Mouse (Mus musculus) heart, postnatal 4 days (tissue): ENCODE measurements at regions not wholly inside any gene's neighbourhood (a gene's known extent, or its start where the extent isn't known, plus 50 kb on each side); places are given as distances from the start of the nearest gene placed in this dataset.
"Not testable (repeated sequence)": the region's sequence is repeated elsewhere in the genome, so short reads cannot be mapped to it uniquely, and the experiment has no call there.

Experiments
- DNase-seq: peaks from one replicate; pipeline ENCODE4 v3.0.0; 2021

DNA sequence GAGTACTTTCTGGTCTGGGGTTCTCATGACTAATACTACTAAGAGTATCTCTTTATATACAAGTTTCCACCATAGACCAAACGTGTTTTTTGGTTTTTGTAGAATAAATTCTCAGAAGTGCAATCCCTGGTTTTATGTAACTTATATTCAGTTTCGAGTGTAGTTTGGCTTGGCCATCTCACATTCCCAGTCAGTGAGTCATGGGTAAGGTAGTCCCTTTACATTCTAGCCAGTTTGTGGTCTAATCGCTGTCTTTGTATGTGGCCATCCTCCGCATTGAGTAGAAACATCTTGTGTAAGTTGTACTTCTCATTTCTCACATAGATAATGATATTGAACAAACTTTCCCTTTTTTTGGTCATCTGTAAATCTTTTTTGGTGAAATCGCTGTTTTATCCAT, 88.3 kb downstream of the Anxa5 start:
- DNase-seq, result no peak

DNA sequence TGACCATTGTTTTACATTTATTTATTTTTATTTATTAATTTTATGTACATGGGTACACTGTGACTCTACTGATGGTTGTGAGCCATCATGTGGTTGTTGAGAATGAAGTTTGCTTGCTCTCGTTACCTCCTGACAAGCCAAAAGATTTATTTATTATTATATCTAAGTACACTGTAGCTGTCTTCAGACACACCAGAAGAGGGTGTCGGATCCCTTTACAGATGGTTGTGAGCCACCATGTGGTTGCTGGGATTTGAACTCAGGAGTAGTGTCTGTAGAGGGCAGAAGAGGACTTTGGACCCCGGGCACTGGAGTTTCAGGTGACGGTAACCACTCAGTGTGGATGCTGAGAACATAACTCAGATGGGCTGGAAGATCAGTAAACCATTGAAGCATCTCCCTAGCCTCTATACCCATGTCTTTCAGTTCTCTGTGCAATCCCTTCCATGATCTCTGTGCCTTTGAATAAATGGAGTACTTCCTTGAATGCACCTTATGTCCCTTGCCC, 92.2 kb downstream of the Anxa5 start:
- no peak for DNase-seq

DNA sequence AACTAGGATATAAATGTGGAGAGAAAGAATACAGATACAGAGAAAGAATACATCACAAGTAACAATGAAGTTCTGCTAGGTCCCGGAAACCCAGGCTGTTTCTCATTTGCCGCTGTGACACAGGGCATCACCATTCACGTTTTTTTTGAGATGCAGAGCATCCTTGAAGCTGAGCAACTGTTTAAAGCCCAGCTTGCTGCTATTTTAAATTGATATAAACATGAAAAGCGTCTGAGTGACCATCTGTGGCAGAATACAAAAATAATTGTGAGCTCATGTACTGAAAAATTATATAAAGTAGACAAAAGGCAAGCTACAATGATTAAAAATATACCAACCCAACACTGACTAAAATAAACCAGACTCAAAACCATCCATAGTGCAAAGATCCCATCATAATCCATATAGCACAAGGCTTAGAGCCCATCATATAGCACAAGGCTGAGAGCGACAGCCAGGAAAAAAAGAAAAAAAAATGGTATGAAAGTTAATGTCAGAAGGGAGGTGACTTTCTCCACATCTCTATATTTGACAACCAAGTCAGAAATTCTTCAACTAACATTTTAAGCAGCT, 94.0 kb downstream of the Anxa5 start:
- no peak for DNase-seq

DNA sequence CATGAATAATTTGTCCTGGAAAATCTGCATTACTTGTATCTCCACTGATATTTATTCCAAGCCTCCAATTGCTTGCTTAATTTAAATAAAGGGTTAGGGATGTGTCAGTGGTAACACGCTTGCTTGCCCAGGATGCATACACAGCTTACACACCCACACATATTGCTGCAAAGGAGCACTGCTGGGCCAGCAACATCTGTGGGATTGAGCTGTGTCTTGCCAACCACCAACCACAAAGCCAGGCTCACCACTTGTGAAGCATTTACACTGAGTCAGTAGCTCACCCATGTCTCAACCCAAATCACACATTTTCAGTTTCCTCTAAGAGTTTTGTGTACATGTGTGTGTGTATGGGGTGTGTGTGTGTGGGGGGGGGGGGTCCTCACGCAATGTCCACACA, 100.0 kb downstream of the Anxa5 start:
- DNase-seq, result no peak

DNA sequence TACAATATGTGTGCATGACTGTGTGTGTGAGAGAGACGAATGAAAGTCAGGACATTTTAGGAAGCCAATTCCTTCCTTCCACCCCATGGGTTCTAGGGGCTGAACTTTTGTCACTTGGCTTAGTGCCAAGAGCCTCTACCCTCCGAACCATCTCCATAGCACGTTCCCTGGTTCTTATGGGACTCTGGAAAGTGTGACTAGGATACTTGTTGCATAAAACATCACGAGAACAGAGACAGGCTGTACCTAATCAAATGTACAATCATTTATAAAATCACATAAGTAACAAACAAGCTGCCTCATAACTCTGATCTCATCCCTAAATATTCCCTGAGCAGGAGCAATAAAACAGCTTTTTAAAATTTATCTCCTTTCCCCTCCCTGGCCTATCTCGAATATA, 100.8 kb downstream of the Anxa5 start:
- no peak for DNase-seq

DNA sequence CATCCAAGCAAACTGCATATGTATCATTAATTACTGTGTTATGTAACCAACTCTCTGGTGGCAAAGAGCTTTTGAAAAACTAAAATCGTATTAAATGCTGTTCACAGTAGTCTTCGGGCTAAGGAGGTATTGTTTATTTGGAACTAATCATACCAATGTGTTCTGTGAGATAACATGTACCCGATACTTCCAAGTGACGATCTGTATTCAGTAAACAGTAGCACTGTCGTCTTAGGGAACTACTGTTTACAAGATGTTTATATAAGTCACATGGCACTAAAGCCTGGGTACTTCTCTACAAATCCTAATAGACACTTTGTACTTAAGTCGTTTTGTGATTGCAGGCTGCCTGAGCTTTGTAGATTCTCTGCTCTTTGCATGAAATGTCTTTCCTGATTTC, 114.8 kb downstream of the Anxa5 start:
- no peak for DNase-seq

DNA sequence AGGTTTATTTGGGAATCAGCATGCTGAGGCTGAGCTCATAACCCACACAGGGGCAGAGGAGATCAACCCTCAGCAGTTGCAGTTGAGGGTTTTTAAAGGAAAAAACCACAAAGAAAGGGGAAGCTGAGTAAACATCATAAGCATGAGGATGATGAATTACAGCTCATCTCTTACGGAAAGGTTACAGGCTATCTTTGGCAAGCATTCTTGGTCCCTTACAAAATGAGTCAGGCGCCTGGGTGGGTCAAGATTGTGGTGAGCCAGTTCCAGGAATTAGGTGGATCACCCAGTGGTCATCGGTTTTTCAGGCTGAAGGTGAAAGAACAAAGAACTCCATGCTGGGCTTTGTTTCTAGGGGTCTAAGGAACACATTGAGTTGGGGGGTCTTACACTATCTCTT, 121.5 kb downstream of the Anxa5 start:
- DNase-seq, result not testable (repeated sequence)

DNA sequence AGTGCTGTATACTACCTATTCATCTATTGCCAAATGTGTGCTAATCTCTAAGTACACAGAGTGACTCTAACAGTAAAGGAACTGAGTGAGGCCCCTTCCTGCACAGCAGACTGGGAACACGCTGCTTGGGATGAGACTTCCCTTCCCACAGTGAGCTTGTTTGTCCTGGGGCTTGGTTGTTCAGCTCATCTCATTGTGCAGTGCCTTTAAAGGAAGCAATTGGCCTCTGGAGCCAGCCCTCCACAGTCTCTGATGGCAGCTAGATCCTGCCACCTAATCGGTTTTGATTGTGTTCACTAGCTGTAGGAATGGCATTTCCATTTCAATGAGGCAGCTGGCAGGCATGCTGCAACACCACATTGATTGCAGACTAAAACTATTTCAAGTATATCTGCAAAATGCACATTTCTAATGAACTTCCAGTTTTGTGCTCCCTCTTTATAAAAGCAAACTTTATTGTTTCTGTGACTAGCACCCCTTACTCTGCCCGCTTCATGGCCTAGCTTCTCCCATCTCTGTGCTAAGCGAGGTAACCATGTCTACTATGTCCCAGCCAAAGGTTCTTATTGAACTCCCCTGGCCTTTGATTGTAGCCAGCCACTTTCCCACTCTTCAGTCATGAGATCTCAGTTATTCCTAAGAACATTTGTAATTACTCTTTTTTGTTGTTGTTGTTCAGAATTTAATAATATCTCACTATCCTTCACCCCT, 123.5 kb downstream of the Anxa5 start:
- DNase-seq, result no peak

DNA sequence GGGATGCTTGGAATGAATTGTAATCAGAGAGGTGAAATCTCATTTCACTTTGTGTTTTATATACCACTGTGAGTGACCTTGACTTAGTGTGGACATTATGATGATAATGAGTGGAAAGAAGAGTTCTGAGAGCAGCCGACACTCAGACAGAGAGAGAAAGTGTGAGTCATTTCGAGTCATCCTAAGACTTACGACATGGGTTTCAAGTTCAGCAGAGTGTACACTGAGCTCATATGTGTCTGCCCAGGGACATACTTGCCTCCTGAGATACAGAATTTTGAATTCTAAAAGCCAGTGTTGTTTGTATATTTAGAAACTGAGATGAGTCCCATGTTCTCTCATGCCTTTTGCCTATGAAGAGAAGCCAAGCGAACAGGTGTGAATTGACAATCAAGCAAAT, 126.6 kb downstream of the Anxa5 start:
- no peak for DNase-seq

DNA sequence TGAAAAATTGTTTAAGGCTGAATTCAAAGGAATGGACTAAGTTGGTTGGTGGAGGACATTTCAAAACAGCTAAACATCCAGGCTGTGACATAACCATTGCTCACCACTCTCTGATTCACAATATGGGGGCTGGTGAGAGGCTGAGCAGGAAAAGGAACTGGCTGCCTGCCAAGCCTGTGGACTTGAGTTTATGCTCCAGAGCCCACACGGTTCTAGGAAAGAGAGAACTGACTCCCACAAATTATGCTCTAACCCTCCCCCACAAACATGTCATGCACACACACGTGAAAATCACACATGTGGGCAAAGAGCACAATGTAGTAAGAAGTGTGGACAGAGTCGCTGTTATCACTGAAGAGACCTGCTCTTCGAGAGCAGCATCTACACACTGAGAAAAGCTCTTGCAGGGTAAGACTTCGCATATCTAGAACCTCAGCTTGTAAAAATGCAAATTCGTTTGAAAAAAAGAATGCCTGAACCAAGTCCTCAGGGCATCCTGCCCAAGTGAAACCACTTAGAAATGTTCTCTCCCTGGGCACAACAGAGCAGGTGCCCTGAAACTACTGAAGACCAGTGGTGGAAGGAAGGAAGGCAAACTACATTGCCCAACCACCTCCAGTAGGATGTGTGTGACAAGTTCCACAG, 118.9 kb upstream of the Qrfpr start:
- DNase-seq, result peak; percentile 32

DNA sequence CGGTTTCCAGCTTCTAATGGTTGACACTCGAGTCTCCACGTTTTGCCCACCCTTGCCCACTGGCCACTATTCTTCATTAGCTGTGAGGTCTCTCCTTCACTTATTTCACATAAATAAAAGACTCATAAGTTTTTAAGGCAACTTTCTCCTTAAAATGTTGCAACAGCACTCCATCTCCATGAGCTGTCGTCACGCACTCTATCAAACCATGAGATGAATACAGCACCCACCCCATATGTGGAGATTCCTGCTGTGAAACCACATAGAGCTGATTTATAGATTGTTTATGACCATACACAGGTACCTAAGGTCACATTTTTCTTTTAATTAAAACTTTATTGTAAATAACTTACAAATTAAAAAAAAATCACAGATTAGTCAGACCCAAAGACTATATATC, 117.5 kb upstream of the Qrfpr start:
- DNase-seq, result no peak

DNA sequence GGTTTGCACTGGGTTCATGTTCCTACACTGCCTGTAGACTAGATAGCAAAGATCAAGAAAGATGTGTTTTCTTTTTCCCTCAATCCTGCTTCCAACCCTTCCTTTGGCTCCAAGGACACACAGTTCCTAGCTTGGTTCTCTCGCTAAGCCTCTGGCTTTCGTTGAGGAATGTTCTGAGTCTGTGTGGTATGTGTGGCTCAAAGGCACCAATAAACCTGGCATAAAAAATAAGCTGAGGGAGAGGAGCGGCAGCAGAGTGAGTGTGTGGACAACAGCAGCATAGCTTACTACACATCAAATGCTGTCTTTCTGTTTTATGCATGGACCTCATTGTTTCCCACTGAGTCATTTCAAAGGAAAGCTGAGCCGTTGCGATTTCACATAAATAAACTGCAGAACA, 112.2 kb upstream of the Qrfpr start:
- no peak for DNase-seq

DNA sequence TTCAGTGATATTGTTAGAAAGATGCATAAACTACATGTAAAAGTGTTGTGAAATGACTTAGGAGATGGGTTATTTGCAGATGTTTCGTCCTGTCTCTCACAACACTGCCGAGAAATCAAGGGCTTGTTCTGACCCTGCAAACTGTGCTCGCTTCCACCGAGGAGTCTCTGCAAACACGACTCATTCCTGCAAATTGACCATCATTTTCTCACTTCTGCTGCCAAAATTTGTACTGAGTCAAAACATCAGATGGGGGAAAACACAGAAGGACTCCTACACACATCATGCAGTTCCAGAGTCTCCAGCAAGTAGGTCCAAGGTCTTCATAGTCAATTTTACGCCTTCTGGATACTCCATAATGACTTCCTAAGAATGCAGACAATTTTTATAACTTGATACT, 109.9 kb upstream of the Qrfpr start:
- no peak for DNase-seq

DNA sequence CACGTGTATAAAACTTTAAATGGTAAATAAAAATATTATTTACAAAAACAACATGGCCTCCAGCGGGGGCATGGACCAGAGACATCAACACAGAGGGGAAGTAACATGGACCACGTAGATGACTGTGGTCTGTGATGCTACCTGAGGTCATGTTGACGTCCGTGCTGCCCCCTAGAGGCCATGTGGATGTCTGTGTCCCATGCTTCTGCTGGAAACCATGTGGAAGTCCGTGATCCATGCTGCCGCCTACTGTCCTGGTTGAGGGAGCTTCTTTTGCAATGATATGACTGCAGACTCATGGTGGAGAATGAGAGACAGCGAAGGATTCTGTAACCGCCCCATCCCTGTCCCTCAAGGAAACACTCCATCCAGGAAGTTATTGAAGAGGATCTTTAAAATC, 108.5 kb upstream of the Qrfpr start:
- DNase-seq, result peak; percentile 70

DNA sequence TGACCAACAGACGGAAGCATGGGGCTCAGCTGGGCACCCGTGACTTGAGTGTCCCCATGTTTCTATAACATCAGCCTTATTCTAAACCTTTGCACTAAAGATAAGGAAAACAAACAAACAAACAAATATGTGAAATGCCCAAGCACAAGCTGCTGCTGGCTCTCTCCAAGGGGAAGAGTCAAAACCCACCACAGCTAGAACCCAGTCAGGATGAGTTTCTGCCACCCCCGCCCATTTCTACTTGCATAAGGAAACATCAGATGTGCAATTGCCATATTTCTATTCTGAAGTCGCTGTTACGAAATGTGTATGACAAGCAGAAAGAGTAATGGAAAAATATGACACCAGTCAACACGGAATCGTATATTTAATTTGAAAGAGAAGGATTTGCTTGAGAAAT, 107.5 kb upstream of the Qrfpr start:
- DNase-seq, result no peak

DNA sequence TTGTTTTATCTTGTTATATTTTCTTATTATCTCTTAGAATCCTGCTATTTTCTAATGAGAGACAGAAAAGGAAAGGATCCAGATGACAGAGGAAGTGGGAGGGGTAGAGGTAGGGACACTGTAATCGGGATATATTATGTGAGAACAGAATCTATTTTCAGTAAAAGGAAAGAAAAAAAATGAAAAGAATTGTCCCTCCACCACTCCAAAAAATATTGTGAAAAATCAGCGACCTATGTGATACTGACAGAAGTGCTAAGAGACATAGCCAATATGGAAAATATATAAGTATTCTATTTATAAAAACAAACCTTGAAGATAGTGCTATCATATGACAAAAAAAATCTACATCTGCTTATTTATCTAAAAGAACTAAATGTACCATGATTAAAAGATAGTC, 106.8 kb upstream of the Qrfpr start:
- DNase-seq, result no peak

DNA sequence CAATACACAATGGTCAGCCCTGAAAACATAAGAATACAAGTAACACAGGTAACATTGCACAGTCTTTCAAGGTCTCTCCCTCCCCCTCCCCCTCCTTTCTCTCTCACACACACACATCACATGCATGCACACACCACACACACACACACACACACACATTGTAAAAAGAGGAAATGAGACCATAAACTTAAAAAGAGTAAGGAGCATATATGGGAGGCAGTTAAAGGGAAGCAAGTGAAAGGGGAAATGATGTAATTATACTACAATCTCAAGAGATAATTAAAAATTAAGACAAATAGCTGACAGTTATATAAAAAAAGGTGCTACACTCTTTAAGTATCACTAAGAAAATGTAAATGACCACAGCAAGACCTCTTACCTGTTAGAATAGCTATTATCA, 96.5 kb upstream of the Qrfpr start:
- no peak for DNase-seq

DNA sequence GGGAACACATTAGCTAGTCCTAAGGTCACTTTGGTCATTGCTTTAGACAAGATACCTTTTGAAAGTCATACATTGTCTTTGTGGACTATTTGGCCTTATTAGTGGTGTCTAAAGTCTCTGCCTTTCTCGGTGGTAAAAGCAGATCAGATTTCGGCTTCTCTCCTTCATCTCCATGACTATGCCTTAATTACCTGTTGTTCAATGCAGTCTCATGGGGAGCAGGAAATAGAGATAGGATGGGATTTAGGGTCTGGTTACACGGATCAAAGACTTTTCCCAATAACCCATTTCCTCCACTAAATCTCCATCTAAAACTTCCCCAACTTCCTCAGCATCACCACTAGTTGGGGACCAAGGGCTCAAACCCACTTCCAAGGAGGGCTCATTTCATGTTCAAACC, 89.2 kb upstream of the Qrfpr start:
- DNase-seq, result no peak

DNA sequence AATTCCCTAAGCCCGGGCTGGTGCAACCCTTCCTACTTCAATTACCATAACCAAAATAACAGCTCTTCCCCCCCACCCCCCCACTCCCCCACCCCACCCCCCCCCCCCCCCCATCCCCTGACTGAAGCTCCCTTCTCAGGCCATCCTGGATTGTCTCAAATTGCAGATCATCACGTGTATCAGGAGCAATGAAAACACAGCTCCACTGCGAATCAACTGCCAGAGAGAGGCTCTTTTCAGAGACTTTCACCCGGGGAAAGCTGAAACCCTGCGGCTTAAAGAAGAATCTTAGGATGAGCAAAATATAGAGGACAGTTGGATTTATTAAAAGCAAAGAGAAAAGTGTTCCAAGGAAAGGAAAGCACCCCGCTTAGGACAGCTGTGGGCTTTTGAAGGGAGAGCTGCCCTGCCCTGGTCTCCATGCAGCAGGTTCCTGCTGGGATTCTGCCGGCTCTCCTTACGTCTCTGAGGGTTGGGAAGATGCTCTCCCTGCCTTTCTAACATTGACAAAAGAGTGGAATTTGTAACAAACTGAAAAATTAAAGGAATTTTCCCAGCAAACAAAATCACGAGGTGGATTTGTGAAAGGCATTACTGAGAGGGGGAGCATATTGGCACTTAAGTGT, 88.6 kb upstream of the Qrfpr start:
- no peak for DNase-seq

DNA sequence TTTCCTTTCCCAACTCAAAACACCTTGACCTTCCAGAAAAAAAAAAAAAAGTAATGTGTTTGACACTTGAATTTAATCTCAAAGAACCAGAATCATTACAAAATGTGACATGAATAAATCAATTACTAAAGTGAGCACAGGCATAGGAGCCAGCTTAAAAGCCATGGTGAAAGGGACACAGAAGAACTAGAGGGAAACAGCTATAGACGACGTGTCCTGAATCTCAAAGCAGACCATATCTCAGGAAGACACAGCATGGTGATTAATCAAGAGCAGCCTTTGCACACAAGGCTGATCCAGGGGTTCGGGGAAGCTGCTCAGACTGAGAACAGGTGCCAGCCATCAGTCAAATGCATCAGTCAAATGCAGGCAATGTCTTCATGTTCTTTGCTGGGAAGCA, 74.7 kb upstream of the Qrfpr start:
- DNase-seq, result no peak

DNA sequence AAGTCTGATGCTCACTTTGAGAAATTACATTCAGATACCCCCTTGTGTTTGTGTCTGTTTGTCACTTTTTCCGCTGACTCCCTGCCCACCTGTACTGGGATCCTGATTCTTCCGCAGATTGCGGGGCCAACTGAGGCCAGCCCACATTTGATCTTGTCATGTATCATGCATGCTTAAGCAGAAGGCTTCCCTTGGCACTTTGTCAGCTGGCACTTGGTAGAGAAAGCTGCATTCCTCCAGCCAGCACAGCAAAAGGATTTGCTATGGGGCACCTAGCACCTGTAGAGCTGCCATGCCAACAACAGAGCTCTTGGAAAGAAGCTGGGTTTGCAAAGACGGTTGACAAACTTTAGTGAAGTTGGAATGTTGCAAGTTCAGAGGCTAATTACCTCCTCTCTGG, 69.9 kb upstream of the Qrfpr start:
- DNase-seq, result no peak

DNA sequence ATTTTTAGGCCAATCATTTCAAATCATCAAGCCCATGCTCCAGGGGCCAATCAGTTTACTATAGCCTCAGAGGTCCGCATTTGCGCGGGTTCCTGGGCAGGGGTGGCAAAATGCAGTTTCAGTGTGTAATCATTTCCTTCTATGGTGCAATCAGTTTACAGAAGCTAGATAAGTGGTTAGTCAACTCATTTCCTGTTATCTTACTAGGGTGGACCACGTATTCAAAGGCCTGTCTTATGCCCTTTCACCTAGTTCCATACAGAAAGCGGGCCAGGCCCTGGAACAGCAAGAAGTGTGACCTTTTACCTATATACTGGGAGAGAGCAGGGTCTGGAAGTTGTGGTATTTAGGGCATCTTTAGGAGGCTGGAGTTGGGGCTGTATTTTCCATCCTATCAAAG, 62.0 kb upstream of the Qrfpr start:
- no peak for DNase-seq

DNA sequence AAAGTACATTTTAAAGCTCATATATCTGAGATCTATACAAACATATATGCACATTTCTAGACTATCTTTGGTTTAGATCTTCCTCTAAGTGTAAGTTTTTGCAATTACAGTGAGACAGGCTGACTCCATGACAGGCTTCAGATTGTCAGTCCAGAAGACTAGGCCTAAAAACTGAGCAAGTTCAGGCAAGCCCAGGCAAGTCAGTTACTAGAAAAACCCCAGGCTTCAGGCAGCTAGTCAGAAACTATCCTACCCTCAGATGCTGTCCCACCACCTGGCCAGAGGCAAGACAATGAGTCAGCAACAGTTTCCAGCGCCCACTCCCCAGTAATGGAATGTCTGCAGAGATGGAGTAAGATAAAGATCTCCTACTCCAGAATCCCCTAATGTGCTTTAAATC, 53.4 kb upstream of the Qrfpr start:
- DNase-seq, result no peak
